Mouse (Mus musculus) embryonic fibroblast, embryonic 13.5 days (primary cell): ENCODE results near the gene Oaf.

Source experiments
- CTCF ChIP-seq: IDR thresholded peaks from 2 replicates; pipeline ENCODE4 v1.5.1; 2011; ENCODE audit warnings: mild to moderate bottlenecking, control low read depth, low read length, moderate library complexity, borderline replicate concordance; ENCODE audit not compliant: insufficient read depth
- POLR2A ChIP-seq: IDR thresholded peaks from 2 replicates; pipeline ENCODE4 v1.6.1; 2011; ENCODE audit warnings: low read depth, mild to moderate bottlenecking, control low read depth, low read length, moderate library complexity

DNA sequence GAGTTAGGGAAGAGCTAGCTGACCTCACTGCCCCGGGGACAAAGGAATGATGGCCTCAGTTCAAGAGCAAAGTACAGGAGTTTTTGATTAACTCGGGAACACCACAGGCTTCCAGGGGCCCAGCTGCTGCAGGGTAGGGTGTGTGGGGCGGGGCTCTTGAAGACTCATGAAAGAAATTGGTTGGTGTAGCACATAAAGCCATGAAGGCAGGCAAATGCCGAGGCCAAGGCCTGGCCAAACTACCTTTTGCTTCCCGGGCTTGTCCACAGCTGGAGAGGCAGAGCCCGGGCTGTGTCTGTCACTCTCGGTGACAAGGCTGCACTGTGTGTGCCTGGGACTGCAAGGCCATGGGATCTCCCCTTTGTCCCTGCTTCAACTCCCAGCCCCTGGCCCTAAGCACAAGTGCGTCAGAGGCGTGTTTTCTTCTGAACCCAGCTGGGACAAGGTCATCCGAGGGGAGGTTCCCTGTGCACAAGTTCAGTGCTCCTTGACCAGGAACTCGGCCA, 24.3 kb upstream of the Oaf start:
- TF ChIP-seq CTCF = no peak
- no peak for TF ChIP-seq POLR2A
